Mouse (Mus musculus) MN1 (cell line): ENCODE measurements at regions not wholly inside any gene's neighbourhood (a gene's known extent, or its start where the extent isn't known, plus 50 kb on each side); places are given as distances from the start of the nearest gene placed in this dataset.

Experiments used
- DNase-seq: peaks from one replicate; pipeline ENCODE4 v3.0.0-alpha.2; 2016; ENCODE audit warnings: low spot score

GRCm38 (mm10) chr6:117505431-117505830, 335.5 kb upstream of the Zfp637 start:
- peak; percentile 16 for DNase-seq

- no peak for DNase-seq
Observed at GRCm38 (mm10) chr6:117506619-117507018, 334.4 kb upstream of the Zfp637 start.

- DNase-seq, result no peak
Observed at GRCm38 (mm10) chr6:117508860-117509259, 332.1 kb upstream of the Zfp637 start.

- DNase-seq, result no peak
Observed at GRCm38 (mm10) chr6:117510026-117510425, 331.0 kb upstream of the Zfp637 start.

GRCm38 (mm10) chr6:117514831-117515230, 326.1 kb upstream of the Zfp637 start:
- DNase-seq, result no peak

GRCm38 (mm10) chr6:117516906-117517305, 324.1 kb upstream of the Zfp637 start:
- no peak for DNase-seq

- no peak for DNase-seq
Observed at GRCm38 (mm10) chr6:117518939-117519338, 322.0 kb upstream of the Zfp637 start.

DNA sequence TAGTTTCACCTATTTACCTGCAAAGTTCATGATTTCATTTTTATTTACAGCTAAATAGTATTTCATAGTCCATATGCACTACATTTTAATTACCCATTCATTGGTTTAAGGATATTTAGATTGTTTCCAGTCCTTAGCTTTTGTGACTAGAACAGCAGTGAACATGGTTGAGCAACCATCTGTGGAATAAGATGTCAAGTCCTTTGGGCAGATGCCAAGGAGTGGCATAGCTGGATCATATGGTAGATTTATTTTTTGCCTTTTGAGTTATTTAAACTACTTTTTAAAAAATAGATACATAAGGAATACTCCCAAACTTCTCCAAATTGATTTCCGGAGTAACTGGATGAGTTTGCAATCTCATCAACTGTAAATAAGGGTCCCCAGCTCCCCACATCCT, 321.5 kb upstream of the Zfp637 start:
- no peak for DNase-seq

DNA sequence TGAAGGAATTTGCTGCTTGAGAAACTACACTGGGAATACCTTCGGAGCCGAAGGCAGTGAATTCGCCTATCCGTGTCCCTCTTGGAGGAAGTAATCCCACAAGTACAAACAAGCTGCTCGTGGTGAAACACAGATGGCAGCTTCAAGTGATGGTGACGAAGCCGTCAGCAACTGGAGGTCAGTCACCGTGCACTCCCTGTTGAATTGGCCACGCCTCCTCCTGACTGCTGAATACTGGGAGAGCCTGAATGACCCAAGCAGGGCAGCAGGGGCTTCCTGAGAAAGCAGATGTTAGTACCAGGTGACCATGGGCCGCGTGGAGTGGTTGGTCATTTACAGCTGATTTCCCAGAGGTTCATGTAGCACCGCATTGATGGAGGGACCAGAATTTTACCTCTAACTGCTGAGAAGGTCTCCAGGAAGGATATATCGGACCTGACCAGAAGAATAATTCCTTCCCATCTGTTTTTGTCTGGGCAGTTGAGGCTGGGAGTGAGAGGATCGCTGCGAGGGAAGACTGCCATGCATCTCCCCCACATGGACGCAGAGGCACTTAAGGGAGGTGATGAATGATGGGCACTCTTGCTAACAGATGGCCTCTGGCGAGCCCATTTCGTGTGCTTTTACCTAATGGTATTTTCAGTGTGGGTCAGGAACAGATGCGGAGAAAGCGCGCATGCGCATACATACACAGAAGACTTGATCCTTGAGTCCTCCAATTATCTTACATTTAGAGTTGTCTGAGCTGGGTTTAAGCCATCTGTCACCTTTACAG, 314.6 kb upstream of the Zfp637 start:
- no peak for DNase-seq

GRCm38 (mm10) chr6:117527526-117527925, 313.5 kb upstream of the Zfp637 start:
- DNase-seq, result no peak

DNA sequence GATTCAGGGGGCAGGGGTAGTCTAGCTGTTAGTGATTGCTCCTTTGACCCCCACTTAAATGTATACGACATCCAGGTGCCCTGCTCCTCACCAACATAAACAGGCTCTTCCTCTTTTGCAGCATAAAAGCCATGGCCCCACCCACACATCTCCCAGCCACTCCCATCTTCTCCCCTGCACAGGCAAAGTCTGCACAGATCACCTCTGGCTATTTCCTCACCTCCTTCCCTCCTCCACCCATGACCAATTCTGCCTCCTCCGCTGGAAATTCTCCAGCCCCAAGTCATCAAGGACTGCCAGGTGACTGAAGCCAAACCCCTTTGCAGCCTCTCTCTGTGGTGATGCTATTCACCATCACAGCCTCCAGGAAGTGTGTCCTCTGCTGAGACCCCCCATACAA, 306.8 kb upstream of the Zfp637 start:
- no peak for DNase-seq

GRCm38 (mm10) chr6:117534991-117535390, 306.0 kb upstream of the Zfp637 start:
- DNase-seq, result no peak

GRCm38 (mm10) chr6:117536084-117536483, 304.9 kb upstream of the Zfp637 start:
- DNase-seq, result no peak

DNA sequence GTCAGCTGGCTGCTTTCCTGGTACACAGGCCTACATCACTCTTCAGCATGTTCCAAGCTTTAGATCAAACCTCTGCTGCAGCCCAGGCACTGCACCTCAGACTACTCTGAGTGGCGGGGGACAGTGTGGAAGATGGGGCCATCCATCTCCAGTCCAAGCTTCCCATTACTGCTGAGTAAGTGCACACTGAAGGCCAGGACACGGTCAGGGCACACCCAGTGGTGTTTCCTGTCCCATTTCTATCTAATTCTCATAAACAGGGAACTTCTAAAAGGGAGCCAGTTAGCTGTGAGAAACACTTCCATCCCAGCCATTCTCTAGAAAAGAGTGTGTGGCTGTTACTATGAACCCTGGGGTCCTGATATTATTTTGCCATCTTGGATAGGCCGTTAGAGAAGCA, 298.5 kb upstream of the Zfp637 start:
- no peak for DNase-seq

- DNase-seq, result no peak
Observed at GRCm38 (mm10) chr6:117544276-117545196, 296.4 kb upstream of the Zfp637 start.

DNA sequence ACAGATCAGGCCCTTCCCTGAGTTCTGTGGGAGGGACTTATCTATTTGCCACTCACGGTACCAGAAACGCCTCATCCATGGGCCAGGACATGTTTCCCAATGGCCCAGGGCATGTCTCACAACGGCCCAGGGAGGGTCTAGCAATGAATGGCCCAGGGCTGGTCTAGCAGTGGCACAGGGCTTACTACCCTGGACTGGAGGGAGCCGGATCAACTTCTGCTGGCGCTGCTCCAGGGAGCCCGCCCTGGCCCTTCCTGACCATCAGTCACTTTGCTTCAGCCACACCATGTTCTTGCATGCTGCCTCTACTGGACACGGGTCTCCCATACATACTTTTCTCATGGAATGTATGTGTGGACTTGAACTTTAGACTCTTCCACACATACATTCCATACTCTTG, 290.1 kb upstream of the Zfp637 start:
- no peak for DNase-seq

GRCm38 (mm10) chr6:117552006-117552667, 288.8 kb upstream of the Zfp637 start:
- DNase-seq, result peak; percentile 68

GRCm38 (mm10) chr6:117563159-117563558, 277.8 kb upstream of the Zfp637 start:
- DNase-seq, result no peak

GRCm38 (mm10) chr6:117563704-117564103, 277.3 kb upstream of the Zfp637 start:
- DNase-seq, result peak; percentile 61

DNA sequence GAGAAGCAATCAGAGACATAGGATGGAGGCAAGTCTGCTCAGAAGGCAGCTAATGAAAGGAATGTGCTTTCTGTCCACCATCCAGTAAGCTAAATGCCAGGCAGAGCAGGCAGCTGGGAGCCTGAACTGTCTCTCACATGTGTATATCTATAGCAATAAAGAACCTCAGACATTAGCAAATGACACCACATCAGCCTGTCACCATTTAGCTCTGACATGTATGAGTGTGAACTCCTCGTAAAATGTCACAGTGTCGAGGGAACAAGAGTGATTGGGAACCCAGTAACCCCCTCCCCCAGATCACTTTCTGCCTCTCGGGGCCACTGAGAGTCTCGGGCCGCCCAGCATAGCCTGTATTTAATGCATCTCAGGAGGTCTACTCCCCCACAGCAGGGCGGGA, 274.2 kb upstream of the Zfp637 start:
- DNase-seq, result no peak

DNA sequence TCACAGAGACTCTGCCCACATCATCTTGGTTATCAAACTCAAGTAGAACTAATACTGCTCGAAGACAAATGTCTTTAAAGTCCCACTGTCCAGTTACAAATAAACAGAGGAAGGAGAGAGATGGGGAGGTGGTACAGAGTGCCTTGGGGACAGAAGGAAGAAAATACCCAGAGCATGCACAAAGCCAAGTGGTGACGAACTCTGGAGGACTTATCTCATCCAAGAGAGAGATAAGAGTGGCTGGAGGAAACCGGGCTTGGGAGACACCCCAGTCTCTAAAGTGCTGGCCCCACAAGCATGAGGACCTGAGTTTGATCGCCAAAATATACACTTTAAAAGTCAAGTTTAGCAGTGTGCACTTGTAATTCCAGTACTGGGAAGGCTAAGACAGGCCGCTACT, 273.3 kb upstream of the Zfp637 start:
- no peak for DNase-seq

DNA sequence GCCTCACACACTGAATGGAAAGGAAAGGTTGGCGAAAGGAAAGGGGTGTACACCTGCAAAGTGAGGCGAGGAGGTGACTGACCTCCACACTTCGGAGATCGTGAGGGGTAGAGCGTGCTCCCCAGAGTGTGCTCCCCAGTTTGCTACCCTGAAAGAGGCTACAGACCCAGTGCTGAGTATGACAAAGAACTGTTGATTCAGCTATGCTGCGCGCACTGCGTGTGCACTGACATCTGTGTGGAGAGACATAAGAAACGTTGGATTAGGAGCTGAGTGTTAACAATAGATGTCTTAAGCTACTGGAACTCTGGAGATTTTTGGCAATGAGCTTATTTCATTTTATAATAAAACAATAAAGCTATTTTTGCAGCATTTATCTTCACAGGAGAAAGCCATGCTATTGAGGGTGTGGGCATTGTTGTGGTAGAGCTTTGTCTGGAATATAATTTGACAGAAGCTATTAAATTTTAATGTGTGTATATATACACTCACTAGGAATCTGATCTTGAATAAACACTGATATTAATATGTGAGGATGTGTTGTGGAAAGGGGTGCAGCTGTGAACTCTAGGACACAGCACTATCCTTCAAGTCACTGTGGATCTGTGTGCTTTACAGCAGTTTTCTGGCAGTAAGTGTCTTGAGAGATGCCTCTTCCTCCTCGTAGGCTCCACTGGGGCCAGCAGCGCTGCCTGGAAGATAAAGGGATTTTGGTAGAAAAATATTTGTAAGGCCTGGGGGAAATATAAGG, 271.2 kb upstream of the Zfp637 start:
- no peak for DNase-seq
